Mouse (Mus musculus) embryo, embryonic 11.5 days (tissue): Measurements from ENCODE around the gene Hspb9.

Source experiments
- DNase-seq: peaks from one replicate; pipeline ENCODE4 v3.0.0-alpha.2; 2012; ENCODE audit warnings: low read depth, low spot score

Hspb9 gene

DNA sequence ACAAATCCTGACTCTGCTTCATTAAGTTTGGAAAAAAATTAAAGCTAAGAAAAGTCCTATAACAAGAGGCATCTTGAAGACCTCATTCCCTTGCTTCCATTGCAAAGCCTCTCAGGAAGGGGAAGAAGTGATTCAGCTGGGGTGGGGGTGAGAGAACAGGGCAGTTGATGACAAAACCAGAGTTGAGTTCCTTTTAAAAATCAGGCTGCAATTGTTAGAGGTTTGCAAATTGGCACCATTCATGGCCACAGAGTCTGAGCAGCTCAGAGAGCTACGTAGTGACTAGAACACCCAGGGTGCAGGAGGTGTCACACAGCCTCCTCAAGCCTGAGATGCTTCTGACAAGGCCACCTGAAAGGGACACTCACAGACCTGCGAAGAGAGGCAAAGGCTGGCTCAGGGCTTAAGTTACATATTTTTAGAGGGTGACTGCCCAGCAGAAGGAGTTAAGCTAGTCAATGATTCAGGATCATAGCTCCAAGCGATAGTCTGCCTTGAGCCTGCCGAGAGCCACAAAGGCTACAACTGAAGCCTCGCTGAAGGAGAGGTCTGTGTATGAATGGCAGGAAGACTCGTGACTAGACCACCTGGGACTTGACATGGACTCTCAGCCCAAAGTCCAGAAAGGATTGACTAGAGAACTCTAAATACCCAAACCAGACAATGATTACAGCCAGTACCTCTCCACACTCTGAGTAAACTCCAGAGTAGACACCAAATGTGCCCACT, 17.0 kb downstream of the Hspb9 start:
- no peak for DNase-seq

DNA sequence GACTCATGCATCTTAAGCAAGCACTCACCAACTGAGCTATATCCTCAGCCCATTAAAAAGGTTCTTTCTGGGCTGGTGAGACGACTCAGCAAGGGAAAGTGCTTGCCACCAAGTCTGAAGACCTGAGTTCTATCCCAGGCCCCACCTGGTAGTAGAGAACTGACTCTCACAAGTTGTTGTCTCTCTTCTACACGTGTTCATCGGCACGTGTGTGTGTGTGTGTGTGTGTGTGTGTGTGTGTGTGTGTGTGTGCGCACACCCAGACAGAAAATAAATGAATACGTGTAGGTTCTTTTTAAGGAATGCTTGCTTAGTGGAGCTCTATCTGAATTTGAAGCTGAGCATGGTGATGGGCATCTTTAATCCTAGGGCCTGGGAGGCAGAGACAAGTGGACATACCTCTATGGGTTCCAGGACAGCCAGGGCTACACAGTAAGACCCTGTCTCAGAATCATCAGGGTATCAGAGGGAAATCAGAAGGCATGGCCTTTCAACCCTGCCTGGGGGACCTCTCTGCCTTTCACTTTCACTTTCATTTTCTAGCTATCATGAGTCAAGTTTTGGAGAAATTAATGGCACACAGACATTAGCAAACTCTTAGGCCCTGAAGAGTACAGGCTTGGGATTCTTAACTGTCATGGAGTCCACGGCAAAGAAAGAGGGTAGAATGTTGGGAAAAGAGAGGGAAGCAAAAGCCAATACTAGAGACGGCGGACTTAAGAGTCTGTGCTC, 21.6 kb downstream of the Hspb9 start:
- DNase-seq: no peak

DNA sequence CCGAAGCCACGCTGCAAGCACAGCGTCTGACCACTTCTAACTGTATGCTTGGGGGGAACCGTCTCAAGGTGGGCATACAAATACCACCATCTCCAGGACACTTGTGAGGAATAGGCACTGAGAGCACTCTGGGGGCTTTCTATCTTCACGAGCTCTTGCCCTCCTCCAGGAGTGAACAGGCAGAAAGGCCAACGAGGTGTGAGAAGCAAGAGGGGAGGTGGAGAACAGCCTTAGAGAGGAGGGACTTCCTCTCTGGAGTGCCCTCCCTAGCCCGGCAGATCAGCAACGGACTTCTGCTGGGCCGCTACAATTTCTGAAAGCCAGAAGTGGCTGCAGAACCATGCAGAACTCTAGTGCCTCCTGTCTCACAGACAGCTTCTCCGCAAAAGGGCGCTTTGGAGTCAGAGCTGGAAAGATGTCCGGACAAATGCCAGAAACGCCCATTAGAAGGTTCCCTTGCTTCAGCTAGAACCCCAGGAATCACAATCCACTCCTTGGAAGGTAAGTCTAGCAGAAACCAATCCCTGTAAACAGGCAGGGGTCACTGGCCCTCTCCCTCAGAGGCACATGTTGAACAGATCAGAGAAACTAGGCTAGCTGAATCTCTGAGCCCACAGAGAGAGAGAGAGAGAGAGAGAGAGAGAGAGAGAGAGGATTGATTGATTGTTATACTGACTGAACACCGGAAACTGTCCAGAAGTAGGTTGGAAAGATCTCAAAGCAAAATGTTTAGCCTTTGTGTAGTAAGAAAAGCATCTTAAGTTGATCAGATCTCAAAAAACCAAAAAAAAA, 22.5 kb downstream of the Hspb9 start:
- DNase-seq: no peak

DNA sequence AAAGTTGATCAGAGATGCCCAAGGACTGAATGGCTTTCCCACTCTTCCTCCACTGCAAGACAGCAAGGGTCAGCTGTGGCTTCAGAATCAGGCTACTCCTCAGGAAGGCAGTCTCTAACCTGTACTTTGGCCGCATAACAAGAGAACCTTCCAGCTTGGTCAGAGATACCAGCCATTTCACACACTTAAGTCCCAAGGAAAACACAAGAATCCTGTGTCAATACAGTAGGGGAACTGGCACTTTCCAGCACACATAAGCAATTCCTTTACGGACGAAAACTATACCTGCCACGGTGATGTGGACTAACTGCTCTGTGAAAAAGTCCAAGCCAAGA, 23.1 kb downstream of the Hspb9 start:
- no peak for DNase-seq

DNA sequence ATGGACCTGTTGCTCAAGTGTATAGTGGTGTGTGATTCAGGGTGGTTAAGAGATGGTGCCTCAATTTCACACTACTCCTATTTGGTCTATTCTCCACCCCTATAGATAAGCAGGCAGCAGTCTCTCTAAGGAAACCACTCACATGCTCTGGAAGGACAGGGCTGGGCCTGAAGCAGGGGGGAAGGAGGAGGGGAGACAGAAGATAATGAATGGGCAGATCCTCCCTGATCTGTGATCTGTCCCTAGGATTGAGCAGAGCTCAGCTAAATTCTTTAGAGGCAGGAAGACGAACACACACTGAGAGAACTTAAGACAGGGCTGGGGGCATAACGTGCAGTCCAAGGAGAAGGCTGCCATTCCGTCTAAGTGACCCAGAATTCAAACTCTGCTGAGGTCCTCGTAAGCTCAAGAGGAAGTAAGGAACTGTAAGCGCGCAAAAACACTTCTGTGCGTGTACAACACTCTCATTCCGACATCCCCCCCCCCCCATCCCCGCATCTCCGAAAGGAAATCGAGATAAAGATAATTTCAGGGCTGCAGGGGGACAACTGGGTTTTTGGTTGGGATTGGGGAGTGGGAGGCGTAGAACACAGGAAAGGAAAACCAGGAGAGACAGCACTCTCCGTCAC, 23.6 kb downstream of the Hspb9 start:
- DNase-seq: no peak

DNA sequence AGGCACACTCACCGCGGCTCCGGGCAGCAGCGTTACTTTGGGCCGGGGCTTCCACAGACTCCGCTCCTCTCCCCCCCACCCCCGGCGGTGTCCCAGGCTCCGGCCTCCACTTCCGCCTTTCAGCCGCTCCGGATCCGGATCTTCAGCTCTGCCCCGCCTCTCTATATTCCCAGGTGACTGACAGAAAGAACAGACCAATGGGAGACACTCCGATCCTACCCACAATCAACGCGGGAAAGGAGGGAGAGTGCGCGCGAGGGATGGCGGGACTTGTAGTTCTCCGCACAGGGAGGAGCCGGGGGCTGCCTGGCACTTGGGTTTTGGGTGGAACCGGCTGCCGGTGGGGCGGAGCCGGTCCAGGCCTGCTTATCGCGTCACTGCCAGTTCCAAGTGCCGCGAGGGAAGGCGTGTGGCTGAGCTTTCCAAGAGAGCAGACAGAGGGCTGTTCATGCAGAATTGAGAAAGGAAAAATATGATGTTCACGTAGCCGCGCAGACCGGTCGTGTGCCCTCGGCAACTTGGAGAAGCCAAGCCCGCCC, 24.5 kb downstream of the Hspb9 start, which contains the start of gene Rab5c:
Gene Rab5c, minus strand, starts transcription at position 150 of the 539 bp plus-strand sequence.
- peak; percentile 98 for DNase-seq

DNA sequence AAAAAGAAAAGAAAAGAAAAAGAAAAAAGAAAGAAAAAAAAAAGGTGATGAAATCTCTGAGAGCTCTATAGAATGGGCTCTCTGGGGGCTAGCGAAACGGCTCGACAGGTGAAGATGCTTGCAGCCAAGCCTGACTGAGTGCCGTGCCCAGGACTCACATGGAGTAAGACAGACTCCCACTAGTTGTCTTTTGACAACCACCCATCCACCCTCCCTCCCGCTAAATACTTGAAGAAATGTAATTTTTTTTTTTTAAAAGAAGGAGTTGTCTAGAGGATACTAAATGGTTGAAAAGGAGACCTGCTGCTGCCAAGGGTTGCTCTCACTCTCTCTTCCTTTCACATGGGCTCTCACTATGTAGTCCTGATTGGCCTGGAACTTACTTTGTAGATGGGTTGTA, 25.1 kb downstream of the Hspb9 start:
- DNase-seq: no peak

DNA sequence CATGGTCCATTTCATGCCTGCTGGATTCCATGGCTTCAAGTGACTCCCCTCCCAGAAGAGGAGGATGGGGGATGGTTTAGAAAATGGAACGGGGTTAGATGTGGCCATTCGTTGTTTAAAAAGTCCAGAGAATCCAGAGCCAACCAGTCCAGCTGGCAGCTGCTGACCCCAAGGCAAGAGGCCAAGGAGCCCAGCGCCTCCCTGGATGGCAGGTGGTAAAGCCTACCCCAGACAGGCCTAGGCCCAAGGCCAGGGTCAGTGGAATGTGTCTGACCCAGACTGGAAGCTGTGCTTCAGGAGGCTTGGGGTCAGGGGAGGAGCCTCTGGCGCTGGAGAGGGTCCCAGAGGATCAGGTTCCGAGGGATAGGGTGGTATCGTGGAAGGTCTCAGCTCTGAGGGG, 27.7 kb downstream of the Hspb9 start:
- no peak for DNase-seq

DNA sequence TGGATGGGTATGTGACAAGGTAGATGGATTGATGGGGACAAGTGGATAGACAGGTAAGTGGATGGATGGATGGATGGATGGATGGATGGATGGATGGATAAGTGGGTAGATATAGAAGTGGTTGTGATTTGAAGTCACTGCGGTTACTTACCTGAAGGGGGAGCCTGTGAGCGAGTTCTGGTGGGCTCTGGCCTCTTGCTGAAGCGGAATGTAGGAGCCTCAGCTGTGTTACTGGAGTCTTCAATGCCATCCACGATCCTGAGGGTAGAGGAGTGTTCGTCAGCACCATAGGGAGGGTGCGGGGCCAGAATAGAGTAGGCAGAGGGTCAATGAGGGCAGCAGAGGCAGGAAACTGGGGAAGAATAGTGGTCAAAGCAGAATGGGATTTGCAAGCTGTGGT, 31.4 kb downstream of the Hspb9 start:
- DNase-seq: peak; percentile 41

- DNase-seq: no peak
These were observed 32.9 kb downstream of the Hspb9 start for GRCm38 (mm10) chr11:100746546-100746945.

GRCm38 (mm10) chr11:100747114-100747513, 33.5 kb downstream of the Hspb9 start:
- DNase-seq: no peak

GRCm38 (mm10) chr11:100748620-100749019, 35.0 kb downstream of the Hspb9 start:
- DNase-seq: no peak

GRCm38 (mm10) chr11:100749469-100749868, 35.8 kb downstream of the Hspb9 start:
- no peak for DNase-seq

DNA sequence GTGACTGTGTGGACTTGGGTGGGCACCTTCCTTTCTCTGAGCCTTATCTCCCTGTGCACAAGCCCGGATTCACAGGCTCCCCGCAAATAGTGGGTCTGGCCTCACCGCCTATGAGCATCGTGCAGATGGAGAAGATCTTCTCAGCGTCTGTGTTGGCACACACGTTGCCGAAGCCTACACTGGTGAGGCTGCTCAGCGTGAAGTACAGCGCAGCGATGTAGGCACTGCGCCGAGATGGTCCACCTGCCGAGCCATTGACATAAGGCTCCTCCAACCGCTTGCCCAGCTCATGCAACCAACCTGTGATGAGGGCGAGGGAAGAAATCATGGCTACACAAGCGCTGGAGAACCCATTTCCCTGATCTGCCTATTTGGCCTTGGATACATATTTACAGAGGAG, 36.5 kb downstream of the Hspb9 start:
- DNase-seq: no peak

- no peak for DNase-seq
These were observed 38.6 kb downstream of the Hspb9 start for GRCm38 (mm10) chr11:100752294-100752693.

DNA sequence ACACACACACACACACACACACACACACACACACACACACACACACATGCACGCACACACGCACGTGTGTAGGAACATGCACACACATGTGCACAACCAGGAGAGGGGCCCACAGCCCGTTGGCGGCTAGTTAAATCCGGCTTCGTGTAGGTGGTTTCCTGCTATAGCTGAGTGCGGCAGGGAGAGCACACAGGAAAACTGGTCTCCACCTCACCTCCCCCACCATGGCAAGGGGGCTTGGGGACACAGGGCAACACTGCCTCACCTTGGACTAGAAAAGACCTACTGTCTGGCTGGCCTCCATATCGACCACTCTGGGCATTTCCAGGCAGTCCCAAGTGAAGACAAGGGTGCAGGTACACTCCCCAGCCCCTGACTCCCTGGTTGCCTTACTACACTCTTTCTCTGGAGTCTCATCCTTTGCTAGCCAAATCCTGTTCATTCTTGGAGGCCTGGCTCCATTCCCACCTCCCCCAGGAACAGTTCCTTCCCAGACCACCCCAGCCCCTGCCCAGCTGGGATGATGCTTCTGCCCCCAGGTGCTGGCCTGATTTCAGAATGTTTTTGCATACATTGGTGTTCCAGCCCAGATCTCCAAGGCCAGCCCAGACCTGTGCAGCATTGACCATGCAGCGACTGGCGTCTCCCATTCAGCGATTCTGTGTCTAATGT, 40.5 kb downstream of the Hspb9 start:
- no peak for DNase-seq

DNA sequence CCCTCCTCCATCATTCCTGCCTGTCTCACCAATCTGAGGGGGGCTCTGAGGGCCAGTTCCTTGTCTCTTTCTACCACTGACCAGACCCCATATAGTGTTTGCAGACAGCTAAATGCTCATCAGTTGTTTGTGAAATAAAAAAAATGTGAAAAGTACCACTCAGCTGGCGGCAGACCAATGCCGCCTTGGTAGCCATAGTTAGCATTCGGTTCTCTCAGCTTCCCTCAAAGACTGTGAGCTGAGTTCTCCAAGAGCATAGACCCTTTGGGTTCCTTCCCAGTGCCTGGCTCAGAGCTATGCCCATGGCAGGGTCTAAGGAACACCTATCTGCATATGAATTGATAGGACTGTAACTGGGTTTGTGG, 41.0 kb downstream of the Hspb9 start:
- no peak for DNase-seq

DNA sequence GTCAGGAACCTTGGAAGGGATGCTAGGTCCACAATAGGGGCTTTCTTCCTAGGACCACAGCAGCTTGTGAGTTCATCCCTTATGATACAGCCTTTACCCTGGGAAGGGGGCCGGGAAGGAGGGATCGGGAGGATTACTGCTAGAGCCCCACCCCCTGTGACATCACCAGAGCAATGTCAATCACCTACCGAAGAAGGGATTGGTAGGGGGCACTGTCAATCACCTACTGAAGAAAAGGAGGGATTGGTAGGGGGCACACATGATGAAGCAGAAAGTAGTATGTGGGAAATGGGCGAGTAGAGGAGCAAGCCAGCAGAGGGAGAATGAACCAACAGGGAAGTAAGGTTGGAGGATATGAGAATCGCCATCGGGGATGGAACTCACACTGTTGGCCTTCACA, 42.8 kb downstream of the Hspb9 start:
- no peak for DNase-seq

- DNase-seq: no peak
These were observed 43.9 kb downstream of the Hspb9 start for GRCm38 (mm10) chr11:100757566-100757965.

DNA sequence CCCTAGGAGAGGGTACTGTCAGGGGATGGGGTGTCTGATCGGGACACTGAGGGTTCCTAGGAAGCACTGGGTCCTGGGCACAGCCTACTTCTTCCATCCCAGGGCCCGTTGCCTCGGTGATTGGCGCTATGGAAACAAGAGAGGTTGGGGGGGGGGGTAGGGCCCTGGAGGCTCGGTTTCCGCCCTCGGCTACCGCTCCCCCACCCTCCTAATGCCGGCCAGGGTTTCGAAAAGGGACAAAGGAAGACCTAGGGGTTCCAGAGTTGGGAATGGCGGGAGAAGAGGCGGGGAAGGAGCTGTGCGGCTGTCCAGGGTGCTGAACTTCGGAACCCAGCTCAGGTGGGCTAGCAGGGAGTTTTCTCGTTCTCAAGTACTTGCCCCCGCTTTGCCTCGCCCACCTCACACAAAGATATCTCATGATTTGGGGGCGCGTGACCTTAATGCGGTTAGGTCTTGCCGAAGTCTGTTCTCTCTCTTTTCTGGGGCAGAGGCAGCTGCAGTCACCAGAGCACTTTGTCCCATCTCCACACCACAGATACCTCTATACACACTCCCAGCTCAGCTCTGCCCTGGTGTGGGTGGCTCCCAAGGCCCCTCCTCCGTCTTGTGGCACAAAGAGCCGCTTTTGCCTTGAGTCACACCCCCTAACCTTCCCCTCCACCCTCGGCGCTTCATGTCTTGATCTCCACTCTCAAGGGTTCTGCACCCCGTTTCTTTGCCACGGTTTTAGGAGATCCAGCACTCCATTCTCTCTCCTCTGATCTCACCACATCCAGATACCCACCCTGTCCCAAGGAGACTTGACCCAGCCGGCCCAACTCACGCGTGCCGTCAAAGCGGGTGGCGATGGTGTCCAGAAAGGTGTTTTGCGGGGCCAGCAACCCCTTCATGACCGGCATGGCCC, 45.3 kb downstream of the Hspb9 start:
- peak; percentile 57 for DNase-seq
